Mouse (Mus musculus) heart, postnatal 0 days (tissue): ENCODE measurements around the gene Sapcd1. TPM values are rescaled to one million over a fixed set of nuclear protein-coding genes. Genes with fewer than 3 reads are reported as not detected.

Experiments
- ATAC-seq: fragments of 200-750 bp; cut with Nextera tagmentation; 2 replicates; pipeline ENCODE4 v1.8.0; 2017; ENCODE audit warnings: low read depth, moderate number of reproducible peaks, moderate library complexity; ENCODE audit not compliant: insufficient read depth
- DNase-seq: peaks from one replicate; pipeline ENCODE4 v3.0.0-alpha.2; 2016; ENCODE audit warnings: low spot score
- H3K27ac ChIP-seq: fragments of 300-500 bp; sonication (generic); 2 replicates; pipeline ENCODE4 v1.5.1; 2014; ENCODE audit warnings: low read depth, mild to moderate bottlenecking
- H3K27me3 ChIP-seq: fragments of 300-500 bp; sonication (generic); 2 replicates; pipeline ENCODE4 v1.6.1; 2014; ENCODE audit warnings: low read length, mixed read lengths; ENCODE audit not compliant: control insufficient read depth, insufficient read depth
- H3K36me3 ChIP-seq: fragments of 300-500 bp; sonication (generic); replicated peaks from 2 replicates; pipeline ENCODE4 v1.6.1; 2014; ENCODE audit warnings: low read length, mixed read lengths; ENCODE audit not compliant: control insufficient read depth, insufficient read depth
- H3K4me1 ChIP-seq: fragments of 300-500 bp; sonication (generic); 2 replicates; pipeline ENCODE4 v1.6.1; 2014; ENCODE audit warnings: antibody characterized with exemption; ENCODE audit not compliant: control insufficient read depth, insufficient read depth
- H3K4me2 ChIP-seq: fragments of 300-500 bp; sonication (generic); 2 replicates; pipeline ENCODE4 v1.6.1; 2014; ENCODE audit warnings: low read depth, mild to moderate bottlenecking, low read length, moderate library complexity
- H3K4me3 ChIP-seq: fragments of 300-500 bp; sonication (generic); 2 replicates; pipeline ENCODE4 v1.5.1; 2014; ENCODE audit warnings: low read depth, low read length
- H3K9ac ChIP-seq: fragments of 300-500 bp; sonication (generic); replicated peaks from 2 replicates; pipeline ENCODE4 v1.6.1; 2014; ENCODE audit warnings: low read depth, low read length, mixed read lengths
- H3K9me3 ChIP-seq: fragments of 300-500 bp; sonication (generic); replicated peaks from 2 replicates; pipeline ENCODE4 v1.6.1; 2016; ENCODE audit warnings: low read length; ENCODE audit not compliant: control insufficient read depth
- CTCF ChIP-seq: IDR thresholded peaks from 2 replicates; pipeline ENCODE4 v1.5.1; 2016; ENCODE audit warnings: antibody characterized with exemption, control low read depth, low read depth
- EP300 ChIP-seq: IDR thresholded peaks from 2 replicates; pipeline ENCODE4 v1.6.1; 2016; ENCODE audit warnings: antibody characterized with exemption, low read depth
- WGBS: fragments of 180-500 bp; shearing (Covaris S2); extraction: QIAGEN DNeasy Blood & Tissue Kit; methylation state at CpG from one replicate; pipeline ENCODE4 v1.1.7; 2014; 5-methylcytosine and 5-hydroxymethylcytosine counted together
- polyA plus RNA-seq: library from polyadenylated mRNA; unstranded; fragments of >200 nt; fragmentation: Nextera tagmentation; extraction: Ambion mirVana; gene quantifications from 2 replicates; pipeline ENCODE4 v1.2.1, GENCODE M21; 2015
- total RNA-seq: library from RNA; depleted of rRNA; stranded (reverse); fragments of >200 nt; gene quantifications from 2 replicates; pipeline ENCODE4 v1.2.3, GENCODE M21; 2014; ENCODE audit warnings: low replicate concordance

Sapcd1 gene
- total and polyA plus RNA-seq, 2 experiments from 2014 or later = 1.2 to 2.1 TPM

GRCm38 (mm10) chr17:35020551-35020950 is 7.3 kb downstream of the Sapcd1 start:
- no peak for ATAC-seq
- Histone ChIP-seq H3K36me3 (peaks cover 1% of the 10 kb centered on the region; the same call in 1 of the 2 replicates), H3K4me3 (no peak overlapping the region), H3K4me1 (peaks cover 11% of the 10 kb centered on the region), H3K27ac (no peak overlapping the region), H3K27me3 (0 out of 2 replicates have a peak, but pooled peaks cover 1% of the 10 kb centered on the region), H3K9me3 (no peaks in the 10 kb centered on the region), H3K9ac (no peak overlapping the region), H3K4me2 (no peak overlapping the region)
- no peak for TF ChIP-seq EP300
- no peak for TF ChIP-seq CTCF
- WGBS = 81% methylated on average over 8 of the region's 8 CpGs
- no peak for DNase-seq

GRCm38 (mm10) chr17:35019894-35020293 is 7.9 kb downstream of the Sapcd1 start:
- H3K9ac ChIP-seq = no peak overlapping the region
- H3K4me1 ChIP-seq = peaks cover 11% of the 10 kb centered on the region
- no peak overlapping the region for H3K4me2 ChIP-seq
- H3K27ac ChIP-seq = no peak overlapping the region
- H3K36me3 ChIP-seq = peaks cover 7% of the 10 kb centered on the region; the same call in 1 of the 2 replicates
- no peaks in the 10 kb centered on the region for H3K9me3 ChIP-seq
- no peak overlapping the region for H3K4me3 ChIP-seq
- ATAC-seq (no peak), DNase-seq (no peak)
- H3K27me3 ChIP-seq = no peaks in the 10 kb centered on the region
- WGBS = 76% methylated on average over 11 of the region's 11 CpGs
- no peak for TF ChIP-seq CTCF
- TF ChIP-seq EP300 = no peak

GRCm38 (mm10) chr17:35018171-35018570 is 9.6 kb downstream of the Sapcd1 start:
- TF ChIP-seq EP300 = no peak
- no peak for TF ChIP-seq CTCF
- no peak for DNase-seq
- 82% methylated on average over 3 of the region's 3 CpGs for WGBS
- ATAC-seq = no peak
- Histone ChIP-seq H3K27ac (no peak overlapping the region), H3K36me3 (peaks cover 24% of the 10 kb centered on the region), H3K27me3 (no peaks in the 10 kb centered on the region), H3K9me3 (no peaks in the 10 kb centered on the region), H3K4me3 (no peak overlapping the region), H3K9ac (no peak overlapping the region), H3K4me1 (peaks cover 11% of the 10 kb centered on the region), H3K4me2 (no peak overlapping the region)

- Histone ChIP-seq H3K9ac (no peak overlapping the region), H3K27me3 (no peaks in the 10 kb centered on the region), H3K27ac (no peak overlapping the region), H3K36me3 (peaks cover 30% of the 10 kb centered on the region), H3K4me2 (no peak overlapping the region), H3K9me3 (no peaks in the 10 kb centered on the region), H3K4me1 (peaks cover 11% of the 10 kb centered on the region), H3K4me3 (no peak overlapping the region)
- ATAC-seq = no peak
- WGBS = 70% methylated on average over 14 of the region's 14 CpGs
- no peak for DNase-seq
- TF ChIP-seq EP300 = no peak
Measured at GRCm38 (mm10) chr17:35017706-35018030, 10.1 kb downstream of the Sapcd1 start.

GRCm38 (mm10) chr17:35016791-35017705 is 10.8 kb downstream of the Sapcd1 start:
- no peak for TF ChIP-seq CTCF
- TF ChIP-seq EP300 = no peak
- ATAC-seq (no peak), DNase-seq (no peak)
- Histone ChIP-seq H3K27me3 (no peaks in the 10 kb centered on the region), H3K4me1 (peaks cover 11% of the 10 kb centered on the region), H3K4me3 (no peak overlapping the region), H3K9ac (no peak overlapping the region), H3K36me3 (peaks cover 36% of the 10 kb centered on the region), H3K9me3 (no peaks in the 10 kb centered on the region), H3K27ac (no peak overlapping the region), H3K4me2 (0 out of 2 replicates have a peak overlapping the region, but pooled peaks have one; percentile 11)
- WGBS = 68% methylated on average over 10 of the region's 10 CpGs

- peaks cover 42% of the 10 kb centered on the region for H3K36me3 ChIP-seq
- DNase-seq (peak; percentile 31), ATAC-seq (peak; percentile 63)
- 0 out of 2 replicates have a peak within 1 kb of the TSS, but pooled peaks have one; percentile 11 for H3K4me2 ChIP-seq
- H3K27me3 ChIP-seq = no peaks in the 10 kb centered on the region
- no peak within 1 kb of the TSS for H3K27ac ChIP-seq
- WGBS = 24% methylated on average over 12 of the region's 12 CpGs
- TF ChIP-seq CTCF (no peak), EP300 (no peak)
- peak within 1 kb of the TSS; percentile 17; the same call in 1 of the 2 replicates for H3K9ac ChIP-seq
- peaks cover 11% of the 10 kb centered on the region for H3K4me1 ChIP-seq
- H3K4me3 ChIP-seq = no peak within 1 kb of the TSS
- H3K9me3 ChIP-seq = no peaks in the 10 kb centered on the region
Measured at GRCm38 (mm10) chr17:35016376-35016775, 11.4 kb downstream of the Sapcd1 start, which contains the start of gene Vwa7. Gene Vwa7, plus strand, starts transcription at chr17:35016579.
